Mouse (Mus musculus) MEL-GATA-1-ER (cell line): ENCODE results near the gene Mab21l1.

Source experiments
- DNase-seq: peaks from one replicate; pipeline ENCODE4 v3.0.0-alpha.2; 2012; ENCODE audit warnings: low read depth; ENCODE audit errors: extremely low read depth

Gene Mab21l1

GRCm38 (mm10) chr3:55782056-55782687 lies at the start of gene Mab21l1:
Gene Mab21l1 (plus strand): TSS chr3:55782510.
- DNase-seq = no peak

GRCm38 (mm10) chr3:55733665-55734064 lies 48.6 kb upstream of the Mab21l1 start:
- no peak for DNase-seq

- DNase-seq = no peak
Observed at GRCm38 (mm10) chr3:55741428-55741827, 40.9 kb upstream of the Mab21l1 start.

GRCm38 (mm10) chr3:55742218-55742617 lies 40.1 kb upstream of the Mab21l1 start:
- no peak for DNase-seq

- no peak for DNase-seq
Observed at GRCm38 (mm10) chr3:55742654-55743053, 39.7 kb upstream of the Mab21l1 start.

- no peak for DNase-seq
Observed at GRCm38 (mm10) chr3:55743885-55744284, 38.4 kb upstream of the Mab21l1 start.

GRCm38 (mm10) chr3:55750445-55751065 lies 31.8 kb upstream of the Mab21l1 start:
- DNase-seq = no peak

GRCm38 (mm10) chr3:55751363-55751762 lies 30.9 kb upstream of the Mab21l1 start:
- DNase-seq = no peak

- no peak for DNase-seq
Observed at GRCm38 (mm10) chr3:55752558-55752957, 29.8 kb upstream of the Mab21l1 start.

GRCm38 (mm10) chr3:55753872-55754271 lies 28.4 kb upstream of the Mab21l1 start:
- no peak for DNase-seq

GRCm38 (mm10) chr3:55754981-55755608 lies 27.2 kb upstream of the Mab21l1 start:
- no peak for DNase-seq

- DNase-seq = no peak
Observed at GRCm38 (mm10) chr3:55755805-55756601, 26.3 kb upstream of the Mab21l1 start.

- no peak for DNase-seq
Observed at GRCm38 (mm10) chr3:55756602-55757190, 25.6 kb upstream of the Mab21l1 start.

GRCm38 (mm10) chr3:55758297-55758696 lies 24.0 kb upstream of the Mab21l1 start:
- DNase-seq = no peak

- no peak for DNase-seq
Observed at GRCm38 (mm10) chr3:55763591-55763990, 18.7 kb upstream of the Mab21l1 start.

GRCm38 (mm10) chr3:55768654-55769053 lies 13.7 kb upstream of the Mab21l1 start:
- DNase-seq = no peak

GRCm38 (mm10) chr3:55769308-55769707 lies 13.0 kb upstream of the Mab21l1 start:
- DNase-seq = no peak

- no peak for DNase-seq
Observed at GRCm38 (mm10) chr3:55774203-55774602, 8.1 kb upstream of the Mab21l1 start.

- DNase-seq = no peak
Observed at GRCm38 (mm10) chr3:55775245-55775644, 7.1 kb upstream of the Mab21l1 start.

GRCm38 (mm10) chr3:55775753-55776152 lies 6.6 kb upstream of the Mab21l1 start:
- DNase-seq = no peak

- no peak for DNase-seq
Observed at GRCm38 (mm10) chr3:55777501-55777900, 4.8 kb upstream of the Mab21l1 start.
